Mouse (Mus musculus): ENCODE results near the gene 4930470P17Rik. TPM values are rescaled to one million over a fixed set of nuclear protein-coding genes. Genes with fewer than 3 reads are reported as not detected.

4930470P17Rik gene
- total and polyA plus RNA-seq, 3 experiments: not detected

GRCm38 (mm10) chr2:170564995-170565394 is 36.8 kb downstream of the 4930470P17Rik start:
- TF ChIP-seq RCOR1 (IDR thresholded peaks at IDR 0.05; ENCODE audit: low read depth, low read length) (no peak), SIN3A (IDR thresholded peaks at IDR 0.05; ENCODE audit: low read length) (no peak), ZMIZ1 (IDR thresholded peaks at IDR 0.05; ENCODE audit: low read depth, low read length) (no peak), E2F4 (IDR thresholded peaks at IDR 0.05; ENCODE audit: borderline replicate concordance, low read depth, low read length) (no peak), HCFC1 (IDR thresholded peaks at IDR 0.05; ENCODE audit: low read depth, low read length) (no peak), CHD1 (IDR thresholded peaks at IDR 0.05; ENCODE audit: low read depth, low read length) (no peak), MYC (IDR thresholded peaks at IDR 0.05; ENCODE audit: low read depth, low read length) (no peak), NELFE (IDR thresholded peaks at IDR 0.05; ENCODE audit: low read depth, low read length) (no peak), NRF1 (IDR thresholded peaks at IDR 0.05; ENCODE audit: insufficient read depth, low read depth, low read length, poor library complexity, severe bottlenecking) (no peak)
- Histone ChIP-seq H3K9me3 (replicated peaks; ENCODE audit: insufficient read depth, low read length) (no peaks in the 10 kb centered on the region), H3K36me3 (ENCODE audit: control insufficient read depth in 1 of 2, insufficient read depth in 2 of 2, low read length in 2 of 2) (no peaks in the 10 kb centered on the region), H3K4me3 (ENCODE audit: control insufficient read depth in 1 of 2, insufficient read depth in 1 of 2, low read depth in 2 of 2, low read length in 2 of 2) (no peak overlapping the region), H3K27me3 (ENCODE audit: control insufficient read depth in 1 of 2, insufficient read depth in 2 of 2, low read length in 2 of 2) (no peaks in the 10 kb centered on the region), H3K79me2 (ENCODE audit: control insufficient read depth, insufficient read depth, low read length, poor library complexity) (no peaks in the 10 kb centered on the region), H3K4me1 (ENCODE audit: control insufficient read depth in 1 of 2, insufficient read depth in 2 of 2, low read length in 2 of 2) (no peaks in the 10 kb centered on the region), H3K9ac (ENCODE audit: control insufficient read depth, low read depth, low read length, poor library complexity, severe bottlenecking) (no peak overlapping the region), H3K27ac (ENCODE audit: control insufficient read depth, low read depth, low read length) (no peak overlapping the region)
- DNase-seq (ENCODE audit: low read depth, low spot score): no peak

GRCm38 (mm10) chr2:170563956-170564855 is 37.6 kb downstream of the 4930470P17Rik start:
- Histone ChIP-seq H3K9ac (ENCODE audit: control insufficient read depth, low read depth, low read length, poor library complexity, severe bottlenecking) (no peak overlapping the region), H3K36me3 (ENCODE audit: control insufficient read depth in 1 of 2, insufficient read depth in 2 of 2, low read length in 2 of 2) (no peaks in the 10 kb centered on the region), H3K9me3 (replicated peaks; ENCODE audit: insufficient read depth, low read length) (no peaks in the 10 kb centered on the region), H3K4me3 (ENCODE audit: control insufficient read depth in 1 of 2, insufficient read depth in 1 of 2, low read depth in 2 of 2, low read length in 2 of 2) (no peak overlapping the region), H3K79me2 (ENCODE audit: control insufficient read depth, insufficient read depth, low read length, poor library complexity) (no peaks in the 10 kb centered on the region), H3K27ac (ENCODE audit: control insufficient read depth, low read depth, low read length) (no peak overlapping the region), H3K4me1 (ENCODE audit: control insufficient read depth in 1 of 2, insufficient read depth in 2 of 2, low read length in 2 of 2) (no peaks in the 10 kb centered on the region), H3K27me3 (ENCODE audit: control insufficient read depth in 1 of 2, insufficient read depth in 2 of 2, low read length in 2 of 2) (no peaks in the 10 kb centered on the region)
- DNase-seq (ENCODE audit: low read depth, low spot score): no peak
- no peak for TF ChIP-seq GABPA (IDR thresholded peaks at IDR 0.05; ENCODE audit: low read depth, low read length)
- TF ChIP-seq ZC3H11A (IDR thresholded peaks at IDR 0.05; ENCODE audit: low read depth, low read length): no peak
- no peak for TF ChIP-seq CHD1 (IDR thresholded peaks at IDR 0.05; ENCODE audit: low read depth, low read length)
- no peak for TF ChIP-seq UBTF (IDR thresholded peaks at IDR 0.05; ENCODE audit: borderline replicate concordance, insufficient read depth, low read depth, low read length)
- TF ChIP-seq CHD2 (IDR thresholded peaks at IDR 0.05; ENCODE audit: low read length): no peak
- TF ChIP-seq GATA1 (IDR thresholded peaks at IDR 0.05; ENCODE audit: low read depth, low read length): no peak
- no peak for TF ChIP-seq MEF2A (IDR thresholded peaks at IDR 0.05; ENCODE audit: extremely low read depth, insufficient replicate concordance, low read depth, low read length, poor library complexity, severe bottlenecking)
- TF ChIP-seq TAL1 (IDR thresholded peaks at IDR 0.05; ENCODE audit: low read length): no peak
- TF ChIP-seq POLR2AphosphoS5 (IDR thresholded peaks at IDR 0.05; ENCODE audit: borderline replicate concordance, low read depth, low read length): no peak
- TF ChIP-seq TBP (IDR thresholded peaks at IDR 0.05; ENCODE audit: low read depth, low read length): no peak
- TF ChIP-seq TCF12 (IDR thresholded peaks at IDR 0.05; ENCODE audit: low read depth, low read length): no peak
- TF ChIP-seq NELFE (IDR thresholded peaks at IDR 0.05; ENCODE audit: low read depth, low read length): no peak
- TF ChIP-seq RCOR1 (IDR thresholded peaks at IDR 0.05; ENCODE audit: low read depth, low read length): no peak
- no peak for TF ChIP-seq ZNF384 (IDR thresholded peaks at IDR 0.05; ENCODE audit: low read depth, low read length)
- no peak for TF ChIP-seq HCFC1 (IDR thresholded peaks at IDR 0.05; ENCODE audit: low read depth, low read length)
- no peak for TF ChIP-seq ETS1 (IDR thresholded peaks at IDR 0.05; ENCODE audit: low read depth, low read length)
- TF ChIP-seq MYB (IDR thresholded peaks at IDR 0.05; ENCODE audit: low read depth, low read length): no peak
- no peak for TF ChIP-seq MXI1 (IDR thresholded peaks at IDR 0.05; ENCODE audit: low read depth, low read length)
